Mouse (Mus musculus) liver, embryonic 12.5 days (tissue): ENCODE results near the gene Tmem213. TPM values are rescaled to one million over a fixed set of nuclear protein-coding genes. Genes with fewer than 3 reads are reported as not detected.

Source experiments
- ATAC-seq: fragments of 200-750 bp; cut with Nextera tagmentation; 2 replicates; pipeline ENCODE4 v1.8.0; 2017; ENCODE audit warnings: moderate number of reproducible peaks, mild to moderate bottlenecking, moderate library complexity
- H3K27ac ChIP-seq: fragments of 300-500 bp; sonication (generic); 2 replicates; pipeline ENCODE4 v1.5.1; 2016; ENCODE audit warnings: mild to moderate bottlenecking
- H3K27me3 ChIP-seq: fragments of 300-500 bp; sonication (generic); replicated peaks from 2 replicates; pipeline ENCODE4 v1.6.1; 2016; ENCODE audit warnings: mild to moderate bottlenecking, moderate library complexity
- H3K36me3 ChIP-seq: fragments of 300-500 bp; sonication (generic); 2 replicates; pipeline ENCODE4 v1.6.1; 2016; ENCODE audit warnings: mild to moderate bottlenecking, moderate library complexity
- H3K4me1 ChIP-seq: fragments of 300-500 bp; sonication (generic); 2 replicates; pipeline ENCODE4 v1.6.1; 2016
- H3K4me2 ChIP-seq: fragments of 300-500 bp; sonication (generic); 2 replicates; pipeline ENCODE4 v1.6.1; 2016; ENCODE audit warnings: mild to moderate bottlenecking, moderate library complexity
- H3K4me3 ChIP-seq: fragments of 300-500 bp; sonication (generic); 2 replicates; pipeline ENCODE4 v1.5.1; 2016; ENCODE audit warnings: mild to moderate bottlenecking, moderate library complexity
- H3K9ac ChIP-seq: fragments of 300-500 bp; sonication (generic); 2 replicates; pipeline ENCODE4 v1.6.1; 2016; ENCODE audit warnings: mild to moderate bottlenecking, moderate library complexity
- H3K9me3 ChIP-seq: fragments of 300-500 bp; sonication (generic); replicated peaks from 2 replicates; pipeline ENCODE4 v1.6.1; 2016; ENCODE audit warnings: mild to moderate bottlenecking, moderate library complexity
- WGBS: fragments of 180-500 bp; shearing (Covaris S2); methylation state at CpG from one replicate; pipeline ENCODE4 v1.1.7; 2016; ENCODE audit not compliant: insufficient replicate concordance; 5-methylcytosine and 5-hydroxymethylcytosine counted together
- polyA plus RNA-seq: library from polyadenylated mRNA; unstranded; fragments of >200 nt; fragmentation: Nextera tagmentation; extraction: Ambion mirVana; gene quantifications from 2 replicates; pipeline ENCODE4 v1.2.1, GENCODE M21; 2016

Gene Tmem213
- polyA plus RNA-seq, 1 experiment from 2014 or later = not detected

GRCm38 (mm10) chr6:38120681-38121371 is 11.8 kb downstream of the Tmem213 start:
- no peaks in the 10 kb centered on the region for H3K36me3 ChIP-seq
- peak overlapping the region; percentile 27; the same call in 1 of the 2 replicates for H3K27ac ChIP-seq
- H3K27me3 ChIP-seq = no peaks in the 10 kb centered on the region
- 0 out of 2 replicates have a peak, but pooled peaks cover 5% of the 10 kb centered on the region for H3K4me1 ChIP-seq
- H3K9ac ChIP-seq = no peak overlapping the region
- no peaks in the 10 kb centered on the region for H3K9me3 ChIP-seq
- 58% methylated on average over 9 of the region's 9 CpGs for WGBS
- ATAC-seq = peak; percentile 76
- H3K4me3 ChIP-seq = no peak overlapping the region
- no peak overlapping the region for H3K4me2 ChIP-seq

GRCm38 (mm10) chr6:38121843-38122242 is 12.8 kb downstream of the Tmem213 start:
- 63% methylated on average over 5 of the region's 5 CpGs for WGBS
- no peaks in the 10 kb centered on the region for H3K9me3 ChIP-seq
- no peak overlapping the region for H3K9ac ChIP-seq
- no peaks in the 10 kb centered on the region for H3K36me3 ChIP-seq
- no peak overlapping the region for H3K4me2 ChIP-seq
- H3K4me1 ChIP-seq = 0 out of 2 replicates have a peak, but pooled peaks cover 11% of the 10 kb centered on the region
- no peak overlapping the region for H3K27ac ChIP-seq
- ATAC-seq = no peak
- no peak overlapping the region for H3K4me3 ChIP-seq
- no peaks in the 10 kb centered on the region for H3K27me3 ChIP-seq

GRCm38 (mm10) chr6:38122791-38123190 is 13.7 kb downstream of the Tmem213 start:
- no peaks in the 10 kb centered on the region for H3K27me3 ChIP-seq
- H3K4me1 ChIP-seq = 0 out of 2 replicates have a peak, but pooled peaks cover 11% of the 10 kb centered on the region
- H3K9ac ChIP-seq = no peak overlapping the region
- H3K27ac ChIP-seq = no peak overlapping the region
- H3K36me3 ChIP-seq = peaks cover 3% of the 10 kb centered on the region; the same call in 1 of the 2 replicates
- H3K4me2 ChIP-seq = no peak overlapping the region
- 67% methylated on average over 6 of the region's 6 CpGs for WGBS
- H3K4me3 ChIP-seq = no peak overlapping the region
- ATAC-seq = no peak
- no peaks in the 10 kb centered on the region for H3K9me3 ChIP-seq

- ATAC-seq = no peak
- Histone ChIP-seq H3K9ac (no peak overlapping the region), H3K27me3 (no peaks in the 10 kb centered on the region), H3K36me3 (peaks cover 8% of the 10 kb centered on the region; the same call in 1 of the 2 replicates), H3K4me1 (0 out of 2 replicates have a peak, but pooled peaks cover 11% of the 10 kb centered on the region), H3K4me2 (no peak overlapping the region), H3K4me3 (no peak overlapping the region), H3K27ac (no peak overlapping the region), H3K9me3 (no peaks in the 10 kb centered on the region)
- 70% methylated on average over 18 of the region's 18 CpGs for WGBS
These were observed 14.6 kb downstream of the Tmem213 start for GRCm38 (mm10) chr6:38123471-38124206.

GRCm38 (mm10) chr6:38124207-38124835 is 15.3 kb downstream of the Tmem213 start, which contains the start of gene Atp6v0a4:
Atp6v0a4 (minus strand) TSS chr6:38124586.
- no peaks in the 10 kb centered on the region for H3K9me3 ChIP-seq
- ATAC-seq = no peak
- H3K9ac ChIP-seq = no peak within 1 kb of the TSS
- 75% methylated on average over 7 of the region's 7 CpGs for WGBS
- H3K4me3 ChIP-seq = no peak within 1 kb of the TSS
- peaks cover 8% of the 10 kb centered on the region; the same call in 1 of the 2 replicates for H3K36me3 ChIP-seq
- no peak within 1 kb of the TSS for H3K4me2 ChIP-seq
- H3K4me1 ChIP-seq = 0 out of 2 replicates have a peak, but pooled peaks cover 11% of the 10 kb centered on the region
- no peaks in the 10 kb centered on the region for H3K27me3 ChIP-seq
- H3K27ac ChIP-seq = no peak within 1 kb of the TSS

GRCm38 (mm10) chr6:38124882-38125281 is 15.8 kb downstream of the Tmem213 start:
- WGBS = 71% methylated on average over 5 of the region's 5 CpGs
- no peak for ATAC-seq
- Histone ChIP-seq H3K4me3 (no peak overlapping the region), H3K4me1 (0 out of 2 replicates have a peak, but pooled peaks cover 11% of the 10 kb centered on the region), H3K27me3 (no peaks in the 10 kb centered on the region), H3K36me3 (peaks cover 8% of the 10 kb centered on the region), H3K27ac (no peak overlapping the region), H3K9ac (no peak overlapping the region), H3K9me3 (no peaks in the 10 kb centered on the region), H3K4me2 (no peak overlapping the region)

- Histone ChIP-seq H3K9ac (no peak overlapping the region), H3K9me3 (no peaks in the 10 kb centered on the region), H3K4me1 (0 out of 2 replicates have a peak, but pooled peaks cover 11% of the 10 kb centered on the region), H3K27ac (no peak overlapping the region), H3K4me2 (no peak overlapping the region), H3K27me3 (no peaks in the 10 kb centered on the region), H3K4me3 (no peak overlapping the region), H3K36me3 (peaks cover 8% of the 10 kb centered on the region)
- WGBS = 78% methylated on average over 3 of the region's 3 CpGs
- no peak for ATAC-seq
These were observed 16.4 kb downstream of the Tmem213 start for GRCm38 (mm10) chr6:38125462-38125861.

GRCm38 (mm10) chr6:38128115-38128514 is 19.1 kb downstream of the Tmem213 start:
- ATAC-seq = no peak
- H3K4me1 ChIP-seq = 0 out of 2 replicates have a peak, but pooled peaks cover 5% of the 10 kb centered on the region

GRCm38 (mm10) chr6:38129883-38130282 is 20.8 kb downstream of the Tmem213 start:
- 79% methylated on average over 5 of the region's 5 CpGs for WGBS
- no peak for ATAC-seq
- no peak overlapping the region for H3K27ac ChIP-seq
- H3K27me3 ChIP-seq = no peaks in the 10 kb centered on the region
- no peak overlapping the region for H3K4me3 ChIP-seq
- 0 out of 2 replicates have a peak, but pooled peaks cover 5% of the 10 kb centered on the region for H3K4me1 ChIP-seq
- peaks cover 8% of the 10 kb centered on the region for H3K36me3 ChIP-seq
- no peak overlapping the region for H3K4me2 ChIP-seq
- H3K9me3 ChIP-seq = no peaks in the 10 kb centered on the region
- H3K9ac ChIP-seq = no peak overlapping the region

More at GRCm38 (mm10) chr6:38128115-38128514, 19.1 kb downstream of the Tmem213 start:
- Histone ChIP-seq H3K4me2 (no peak overlapping the region), H3K9ac (no peak overlapping the region), H3K27ac (no peak overlapping the region), H3K4me3 (no peak overlapping the region), H3K9me3 (no peaks in the 10 kb centered on the region), H3K27me3 (no peaks in the 10 kb centered on the region), H3K36me3 (peaks cover 8% of the 10 kb centered on the region)
- WGBS = 70% methylated on average over 14 of the region's 14 CpGs

- no peak overlapping the region for H3K9ac ChIP-seq
- H3K27me3 ChIP-seq = no peaks in the 10 kb centered on the region
- no peaks in the 10 kb centered on the region for H3K4me1 ChIP-seq
- H3K9me3 ChIP-seq = no peaks in the 10 kb centered on the region
- H3K4me2 ChIP-seq = no peak overlapping the region
- WGBS = 78% methylated on average over 4 of the region's 4 CpGs
- peaks cover 14% of the 10 kb centered on the region for H3K36me3 ChIP-seq
- H3K4me3 ChIP-seq = no peak overlapping the region
- ATAC-seq = no peak
- no peak overlapping the region for H3K27ac ChIP-seq
These were observed 22.8 kb downstream of the Tmem213 start for GRCm38 (mm10) chr6:38131801-38132231.

GRCm38 (mm10) chr6:38134806-38135559 is 25.9 kb downstream of the Tmem213 start:
- no peaks in the 10 kb centered on the region for H3K27me3 ChIP-seq
- H3K9me3 ChIP-seq = no peaks in the 10 kb centered on the region
- H3K27ac ChIP-seq = no peak overlapping the region
- H3K4me3 ChIP-seq = no peak overlapping the region
- H3K9ac ChIP-seq = no peak overlapping the region
- WGBS = 70% methylated on average over 8 of the region's 8 CpGs
- H3K4me1 ChIP-seq = no peaks in the 10 kb centered on the region
- H3K36me3 ChIP-seq = peaks cover 6% of the 10 kb centered on the region; the same call in 1 of the 2 replicates
- no peak overlapping the region for H3K4me2 ChIP-seq
- ATAC-seq = no peak
